Mouse (Mus musculus): ENCODE data around the gene Pip4k2c. TPM values are rescaled to one million over a fixed set of nuclear protein-coding genes. Genes with fewer than 3 reads are reported as not detected.
"Not testable (repeated sequence)": the region's sequence is repeated elsewhere in the genome, so short reads cannot be mapped to it uniquely, and the experiment has no call there.

Gene Pip4k2c
- polyA plus RNA-seq, 1 experiment: 31.4 TPM

GRCm38 (mm10) chr10:127164631-127165353 is 46.6 kb downstream of the Pip4k2c start, which contains the start of gene B4galnt1:
B4galnt1 (plus strand) TSS chr10:127165225.
- Histone ChIP-seq H3K4me3 (ENCODE audit: low read depth, low read length) (peak within 1 kb of the TSS; percentile 76), H3K36me3 (ENCODE audit: control insufficient read depth, insufficient read depth, low read length) (peaks cover 18% of the 10 kb centered on the region), H3K27ac (ENCODE audit: insufficient read depth, low read depth, low read length) (peak within 1 kb of the TSS; percentile 94), H3K27me3 (ENCODE audit: control insufficient read depth, insufficient read depth, low read length) (no peaks in the 10 kb centered on the region), H3K4me1 (ENCODE audit: control insufficient read depth, insufficient read depth, insufficient read length, low read length) (peaks cover 11% of the 10 kb centered on the region; the same call in 1 of the 2 replicates)
- WGBS: 2% methylated on average over 52 of the region's 52 CpGs
- TF ChIP-seq CTCF (IDR thresholded peaks at IDR 0.05; ENCODE audit: extremely low read depth, insufficient read length, insufficient replicate concordance, low read depth, low read length): peak; percentile 97
- peak; percentile 84 for TF ChIP-seq POLR2A (IDR thresholded peaks at IDR 0.05; ENCODE audit: low read depth, low read length)

DNA sequence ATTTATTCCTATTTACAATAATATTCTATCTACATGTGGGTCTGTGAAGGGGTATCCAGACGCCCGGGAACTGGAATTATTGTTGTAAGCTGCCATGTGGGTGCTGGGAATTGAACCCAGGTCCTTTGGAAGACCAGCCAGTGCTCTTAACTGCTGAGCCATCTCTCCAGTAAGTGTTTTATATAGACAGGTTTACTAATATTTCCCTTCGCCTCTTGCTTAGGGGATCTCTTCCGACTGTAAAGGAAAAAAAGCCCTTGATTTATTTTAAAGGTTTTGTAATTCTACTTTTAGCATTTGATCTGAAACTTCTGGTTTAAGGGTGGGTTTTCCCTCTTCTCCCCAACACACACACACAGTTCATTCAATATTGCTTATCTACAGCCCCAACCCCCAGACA is 47.2 kb downstream of the Pip4k2c start:
- peak overlapping the region; percentile 94 for H3K27ac ChIP-seq (ENCODE audit: insufficient read depth, low read depth, low read length)
- WGBS: 85% methylated on average over 4 of the region's 4 CpGs

GRCm38 (mm10) chr10:127162771-127163261 is 48.6 kb downstream of the Pip4k2c start:
- H3K36me3 ChIP-seq (ENCODE audit: control insufficient read depth, insufficient read depth, low read length); H3K27me3 ChIP-seq (ENCODE audit: control insufficient read depth, insufficient read depth, low read length); H3K4me3 ChIP-seq (ENCODE audit: low read depth, low read length): not testable (repeated sequence)
- Histone ChIP-seq H3K4me1 (ENCODE audit: control insufficient read depth, insufficient read depth, insufficient read length, low read length) (peaks cover 19% of the 10 kb centered on the region; the same call in 1 of the 2 replicates), H3K27ac (ENCODE audit: insufficient read depth, low read depth, low read length) (peak overlapping the region; percentile 90)
- 79% methylated on average over 7 of the region's 7 CpGs for WGBS

More for the DNA sequence above, 47.2 kb downstream of the Pip4k2c start:
- Histone ChIP-seq H3K4me3 (ENCODE audit: low read depth, low read length) (no peak overlapping the region), H3K27me3 (ENCODE audit: control insufficient read depth, insufficient read depth, low read length) (no peaks in the 10 kb centered on the region), H3K36me3 (ENCODE audit: control insufficient read depth, insufficient read depth, low read length) (peaks cover 12% of the 10 kb centered on the region), H3K4me1 (ENCODE audit: control insufficient read depth, insufficient read depth, insufficient read length, low read length) (peaks cover 15% of the 10 kb centered on the region; the same call in 1 of the 2 replicates)
- TF ChIP-seq CTCF (IDR thresholded peaks at IDR 0.05; ENCODE audit: extremely low read depth, insufficient read length, insufficient replicate concordance, low read depth, low read length) (no peak), POLR2A (IDR thresholded peaks at IDR 0.05; ENCODE audit: low read depth, low read length) (no peak)

GRCm38 (mm10) chr10:127160728-127161127 is 50.7 kb downstream of the Pip4k2c start:
- Histone ChIP-seq H3K4me1 (ENCODE audit: control insufficient read depth, insufficient read depth, insufficient read length, low read length) (peaks cover 26% of the 10 kb centered on the region; the same call in 1 of the 2 replicates), H3K27me3 (ENCODE audit: control insufficient read depth, insufficient read depth, low read length) (no peaks in the 10 kb centered on the region), H3K36me3 (ENCODE audit: control insufficient read depth, insufficient read depth, low read length) (no peaks in the 10 kb centered on the region), H3K4me3 (ENCODE audit: low read depth, low read length) (no peak overlapping the region), H3K27ac (ENCODE audit: insufficient read depth, low read depth, low read length) (peak overlapping the region; percentile 88)
- WGBS: 71% methylated on average over 3 of the region's 3 CpGs
- TF ChIP-seq CTCF (IDR thresholded peaks at IDR 0.05; ENCODE audit: extremely low read depth, insufficient read length, insufficient replicate concordance, low read depth, low read length): no peak
- no peak for TF ChIP-seq POLR2A (IDR thresholded peaks at IDR 0.05; ENCODE audit: low read depth, low read length)

DNA sequence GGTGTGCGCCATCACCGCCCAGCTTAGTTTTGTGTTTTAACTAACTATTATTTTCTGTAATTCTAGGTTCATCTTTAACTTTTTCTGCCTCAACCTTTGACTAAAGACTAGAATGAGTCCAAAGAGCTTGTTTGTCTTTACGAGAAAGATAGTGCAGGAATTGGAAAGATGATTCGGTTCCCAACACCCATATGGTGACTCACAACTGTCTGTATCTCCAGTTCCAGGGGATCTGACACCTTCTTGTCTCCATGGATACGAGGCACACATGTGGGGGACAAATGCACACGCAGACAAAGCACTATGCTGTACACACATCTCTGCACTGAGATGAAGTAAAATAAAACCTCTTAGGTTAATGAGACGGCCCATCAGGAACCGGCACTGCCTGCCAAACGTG is 51.3 kb downstream of the Pip4k2c start:
- 55% methylated on average over 9 of the region's 9 CpGs for WGBS
- H3K36me3 ChIP-seq (ENCODE audit: control insufficient read depth, insufficient read depth, low read length): no peaks in the 10 kb centered on the region
- H3K27ac ChIP-seq (ENCODE audit: insufficient read depth, low read depth, low read length): peak overlapping the region; percentile 88

GRCm38 (mm10) chr10:127158471-127158870 is 52.9 kb downstream of the Pip4k2c start:
- WGBS: 20% methylated on average over 3 of the region's 3 CpGs
- no peaks in the 10 kb centered on the region for H3K27me3 ChIP-seq (ENCODE audit: control insufficient read depth, insufficient read depth, low read length)
- peaks cover 33% of the 10 kb centered on the region for H3K4me1 ChIP-seq (ENCODE audit: control insufficient read depth, insufficient read depth, insufficient read length, low read length)
- peak overlapping the region; percentile 88 for H3K27ac ChIP-seq (ENCODE audit: insufficient read depth, low read depth, low read length)
- H3K36me3 ChIP-seq (ENCODE audit: control insufficient read depth, insufficient read depth, low read length): no peaks in the 10 kb centered on the region
- H3K4me3 ChIP-seq (ENCODE audit: low read depth, low read length): no peak overlapping the region
- no peak for TF ChIP-seq POLR2A (IDR thresholded peaks at IDR 0.05; ENCODE audit: low read depth, low read length)
- TF ChIP-seq CTCF (IDR thresholded peaks at IDR 0.05; ENCODE audit: extremely low read depth, insufficient read length, insufficient replicate concordance, low read depth, low read length): no peak

More for the DNA sequence above, 51.3 kb downstream of the Pip4k2c start:
- no peaks in the 10 kb centered on the region for H3K27me3 ChIP-seq (ENCODE audit: control insufficient read depth, insufficient read depth, low read length)
- peaks cover 31% of the 10 kb centered on the region; the same call in 1 of the 2 replicates for H3K4me1 ChIP-seq (ENCODE audit: control insufficient read depth, insufficient read depth, insufficient read length, low read length)
- H3K4me3 ChIP-seq (ENCODE audit: low read depth, low read length): no peak overlapping the region
- TF ChIP-seq POLR2A (IDR thresholded peaks at IDR 0.05; ENCODE audit: low read depth, low read length) (no peak), CTCF (IDR thresholded peaks at IDR 0.05; ENCODE audit: extremely low read depth, insufficient read length, insufficient replicate concordance, low read depth, low read length) (no peak)

DNA sequence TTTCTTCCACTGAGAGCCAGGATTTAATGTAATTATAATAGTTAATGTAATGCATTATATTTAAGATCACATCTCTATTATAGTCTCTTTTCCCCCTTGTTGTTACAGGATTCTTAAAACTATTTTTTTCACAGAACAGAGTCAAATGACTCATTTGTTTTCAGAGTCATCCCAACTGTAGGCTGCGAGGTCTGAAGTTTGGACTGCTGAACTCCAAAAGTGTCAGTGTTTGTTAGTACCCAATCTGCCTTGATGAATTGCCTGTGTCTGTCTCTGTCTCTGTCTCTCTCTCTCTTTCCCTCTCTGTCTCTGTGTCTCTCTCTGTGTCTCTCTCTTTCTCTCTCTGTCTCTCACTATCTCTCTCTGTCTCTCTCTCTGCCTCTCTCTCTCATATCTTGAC is 54.9 kb downstream of the Pip4k2c start:
- peaks cover 37% of the 10 kb centered on the region for H3K4me1 ChIP-seq (ENCODE audit: control insufficient read depth, insufficient read depth, insufficient read length, low read length)
- no peaks in the 10 kb centered on the region for H3K36me3 ChIP-seq (ENCODE audit: control insufficient read depth, insufficient read depth, low read length)
- no peaks in the 10 kb centered on the region for H3K27me3 ChIP-seq (ENCODE audit: control insufficient read depth, insufficient read depth, low read length)
- no peak for TF ChIP-seq CTCF (IDR thresholded peaks at IDR 0.05; ENCODE audit: extremely low read depth, insufficient read length, insufficient replicate concordance, low read depth, low read length)
- no peak for TF ChIP-seq POLR2A (IDR thresholded peaks at IDR 0.05; ENCODE audit: low read depth, low read length)
- no peak overlapping the region for H3K4me3 ChIP-seq (ENCODE audit: low read depth, low read length)
- peak overlapping the region; percentile 99 for H3K27ac ChIP-seq (ENCODE audit: insufficient read depth, low read depth, low read length)
- WGBS: 17% methylated on average over 1 of the region's 1 CpGs

Measured in small intestine, adult 2 months (tissue).